Mouse (Mus musculus) liver, postnatal 0 days (tissue): ENCODE data around the gene Tmem89. TPM values are rescaled to one million over a fixed set of nuclear protein-coding genes. Genes with fewer than 3 reads are reported as not detected.

Source experiments
- ATAC-seq: fragments of 200-750 bp; cut with Nextera tagmentation; 2 replicates; pipeline ENCODE4 v1.8.0; 2017; ENCODE audit warnings: mild to moderate bottlenecking, moderate library complexity
- DNase-seq: peaks from one replicate; pipeline ENCODE4 v3.0.0-alpha.2; 2016
- H3K27ac ChIP-seq: fragments of 300-500 bp; sonication (generic); 2 replicates; pipeline ENCODE4 v1.5.1; 2014; ENCODE audit warnings: antibody characterized with exemption, moderate library complexity, mild to moderate bottlenecking, low read depth
- H3K27me3 ChIP-seq: fragments of 300-500 bp; sonication (generic); 2 replicates; pipeline ENCODE4 v1.6.1; 2014; ENCODE audit warnings: low read length, control low read depth, mixed read lengths; ENCODE audit not compliant: insufficient read depth
- H3K36me3 ChIP-seq: fragments of 300-500 bp; sonication (generic); replicated peaks from 2 replicates; pipeline ENCODE4 v1.6.1; 2014; ENCODE audit warnings: mild to moderate bottlenecking, control low read depth, low read length, moderate library complexity, mixed read lengths; ENCODE audit not compliant: insufficient read depth
- H3K4me1 ChIP-seq: fragments of 300-500 bp; sonication (generic); 2 replicates; pipeline ENCODE4 v1.6.1; 2014; ENCODE audit warnings: antibody characterized with exemption, mild to moderate bottlenecking, control low read depth; ENCODE audit not compliant: insufficient read depth
- H3K4me2 ChIP-seq: fragments of 300-500 bp; sonication (generic); 2 replicates; pipeline ENCODE4 v1.6.1; 2014; ENCODE audit warnings: low read depth, mild to moderate bottlenecking, low read length, moderate library complexity, mixed read lengths
- H3K4me3 ChIP-seq: fragments of 300-500 bp; sonication (generic); 2 replicates; pipeline ENCODE4 v1.5.1; 2014; ENCODE audit warnings: low read depth, low read length
- H3K9ac ChIP-seq: fragments of 300-500 bp; sonication (generic); replicated peaks from 2 replicates; pipeline ENCODE4 v1.6.1; 2014; ENCODE audit warnings: mild to moderate bottlenecking, moderate library complexity
- H3K9me3 ChIP-seq: fragments of 300-500 bp; sonication (generic); 2 replicates; pipeline ENCODE4 v1.6.1; 2016; ENCODE audit warnings: mild to moderate bottlenecking, control low read depth, low read length, mixed read lengths
- CTCF ChIP-seq: sonication (generic); IDR thresholded peaks from 2 replicates; pipeline ENCODE4 v1.5.1; 2016; ENCODE audit warnings: antibody characterized with exemption, low read depth
- EP300 ChIP-seq: IDR thresholded peaks from 2 replicates; pipeline ENCODE4 v1.6.1; 2016; ENCODE audit warnings: antibody characterized with exemption, low read depth, mild to moderate bottlenecking
- WGBS: fragments of 180-500 bp; shearing (Covaris S2); extraction: QIAGEN DNeasy Blood & Tissue Kit; methylation state at CpG from one replicate; pipeline ENCODE4 v1.1.7; 2014; ENCODE audit not compliant: insufficient replicate concordance; 5-methylcytosine and 5-hydroxymethylcytosine counted together
- polyA plus RNA-seq: library from polyadenylated mRNA; unstranded; fragments of >200 nt; fragmentation: Nextera tagmentation; extraction: Ambion mirVana; gene quantifications from 2 replicates; pipeline ENCODE4 v1.2.1, GENCODE M21; 2015

Gene Tmem89
- polyA plus RNA-seq, 1 experiment from 2014 or later, result not detected

- no peaks in the 10 kb centered on the region for H3K9me3 ChIP-seq
- peak within 1 kb of the TSS; percentile 90 for H3K9ac ChIP-seq
- WGBS, result under 1% methylated on average over 58 of the region's 58 CpGs
- H3K36me3 ChIP-seq, result peaks cover 31% of the 10 kb centered on the region
- no peak for TF ChIP-seq EP300
- TF ChIP-seq CTCF, result peak; percentile 99
- H3K4me2 ChIP-seq, result peak within 1 kb of the TSS; percentile 84
- no peaks in the 10 kb centered on the region for H3K27me3 ChIP-seq
- H3K27ac ChIP-seq, result peak within 1 kb of the TSS; percentile 71
- ATAC-seq (peak; percentile 90), DNase-seq (peak; percentile 97)
- no peaks in the 10 kb centered on the region for H3K4me1 ChIP-seq
- peak within 1 kb of the TSS; percentile 82 for H3K4me3 ChIP-seq
These were observed 22.3 kb downstream of the Tmem89 start, which contains the start of gene Uqcrc1 for GRCm38 (mm10) chr9:108936418-108937364. Gene Uqcrc1 (plus strand): TSS chr9:108936633.

- no peaks in the 10 kb centered on the region for H3K9me3 ChIP-seq
- 84% methylated on average over 9 of the region's 9 CpGs for WGBS
- H3K4me2 ChIP-seq, result no peak overlapping the region
- no peaks in the 10 kb centered on the region for H3K27me3 ChIP-seq
- no peak overlapping the region for H3K27ac ChIP-seq
- DNase-seq (no peak), ATAC-seq (no peak)
- no peak for TF ChIP-seq EP300
- no peak for TF ChIP-seq CTCF
- peaks cover 87% of the 10 kb centered on the region for H3K36me3 ChIP-seq
- H3K9ac ChIP-seq, result no peak overlapping the region
- no peak overlapping the region for H3K4me3 ChIP-seq
- H3K4me1 ChIP-seq, result no peaks in the 10 kb centered on the region
These were observed 30.7 kb downstream of the Tmem89 start for GRCm38 (mm10) chr9:108945111-108945510.

DNA sequence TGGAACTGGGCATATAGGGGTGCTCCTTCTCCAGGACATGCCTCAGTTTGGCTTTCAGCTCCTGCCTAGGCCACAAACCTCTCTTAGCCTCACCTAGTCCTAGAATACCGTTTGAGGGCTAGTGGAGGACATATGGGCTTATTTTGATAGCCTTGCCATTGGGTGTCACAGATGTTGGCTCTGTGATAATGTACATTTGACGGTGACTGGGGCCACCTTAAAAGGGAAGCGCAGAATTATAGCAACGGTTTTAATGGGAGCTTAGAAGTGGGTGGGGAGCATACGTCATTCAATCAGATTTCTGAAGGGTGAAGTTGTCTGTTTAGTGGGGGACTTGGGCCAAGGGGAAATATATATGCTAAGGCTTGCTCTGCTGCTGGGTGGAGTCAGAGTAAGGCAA is 31.2 kb downstream of the Tmem89 start:
- no peaks in the 10 kb centered on the region for H3K27me3 ChIP-seq
- H3K36me3 ChIP-seq, result peaks cover 89% of the 10 kb centered on the region
- no peaks in the 10 kb centered on the region for H3K9me3 ChIP-seq
- ATAC-seq (no peak; the same call in 1 of the 2 replicates), DNase-seq (no peak)
- no peaks in the 10 kb centered on the region for H3K4me1 ChIP-seq
- 63% methylated on average over 5 of the region's 5 CpGs for WGBS
- H3K9ac ChIP-seq, result no peak overlapping the region
- TF ChIP-seq EP300 (no peak), CTCF (no peak)
- no peak overlapping the region for H3K4me2 ChIP-seq
- H3K4me3 ChIP-seq, result no peak overlapping the region
- H3K27ac ChIP-seq, result no peak overlapping the region

GRCm38 (mm10) chr9:108949231-108949966 is 35.0 kb downstream of the Tmem89 start:
- Histone ChIP-seq H3K9ac (no peak overlapping the region), H3K4me2 (no peak overlapping the region), H3K4me1 (no peaks in the 10 kb centered on the region), H3K27ac (no peak overlapping the region), H3K27me3 (peaks cover 13% of the 10 kb centered on the region; the same call in 1 of the 2 replicates), H3K36me3 (peaks cover 58% of the 10 kb centered on the region), H3K9me3 (no peaks in the 10 kb centered on the region), H3K4me3 (no peak overlapping the region)
- no peak for ATAC-seq
- no peak for DNase-seq
- no peak for TF ChIP-seq EP300
- no peak for TF ChIP-seq CTCF
- 80% methylated on average over 13 of the region's 13 CpGs for WGBS

DNA sequence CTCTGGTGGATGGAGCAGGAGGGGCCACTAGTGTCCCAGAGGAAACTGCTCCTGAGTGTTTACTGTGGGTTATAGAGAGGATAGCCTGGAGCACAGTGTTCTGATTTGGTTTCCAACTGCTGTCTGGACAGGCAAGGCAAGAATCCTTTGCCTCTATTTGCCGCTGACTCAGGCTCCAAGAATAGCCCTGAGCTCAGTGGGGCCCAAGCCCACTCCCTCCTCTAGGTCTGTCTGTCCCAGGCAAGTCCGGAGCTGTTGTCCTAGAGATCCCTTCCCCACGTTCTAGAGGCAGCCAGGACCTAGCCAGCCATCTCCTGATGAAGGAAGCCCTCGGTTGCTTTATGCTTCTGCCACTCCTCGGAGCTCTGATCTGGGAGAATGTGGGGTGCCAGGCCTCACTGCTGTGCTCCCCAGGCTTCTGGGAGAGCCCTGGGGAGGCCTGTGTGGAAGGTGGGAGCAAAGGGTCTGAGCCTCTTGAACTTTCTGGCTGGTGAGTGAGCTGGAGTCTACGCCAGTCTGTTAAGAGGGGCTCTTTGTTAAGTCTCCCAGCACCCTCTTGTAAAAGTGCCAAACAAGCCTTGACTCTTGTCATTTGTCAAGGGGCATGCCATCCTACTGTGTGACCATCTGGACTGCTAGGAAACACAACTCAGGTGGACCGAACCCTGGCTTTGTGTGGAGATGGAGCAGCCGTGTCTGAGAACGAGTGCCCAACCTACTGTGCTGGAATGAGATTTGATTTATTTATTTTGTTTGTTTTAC is 35.7 kb downstream of the Tmem89 start:
- no peak for ATAC-seq
- Histone ChIP-seq H3K9me3 (no peaks in the 10 kb centered on the region), H3K27me3 (peaks cover 13% of the 10 kb centered on the region; the same call in 1 of the 2 replicates), H3K4me3 (no peak overlapping the region), H3K9ac (no peak overlapping the region), H3K4me2 (no peak overlapping the region), H3K27ac (no peak overlapping the region), H3K36me3 (peaks cover 51% of the 10 kb centered on the region), H3K4me1 (no peaks in the 10 kb centered on the region)
- no peak for DNase-seq
- no peak for TF ChIP-seq CTCF
- no peak for TF ChIP-seq EP300
- WGBS, result 89% methylated on average over 9 of the region's 9 CpGs
